In the genomic region with DNA sequence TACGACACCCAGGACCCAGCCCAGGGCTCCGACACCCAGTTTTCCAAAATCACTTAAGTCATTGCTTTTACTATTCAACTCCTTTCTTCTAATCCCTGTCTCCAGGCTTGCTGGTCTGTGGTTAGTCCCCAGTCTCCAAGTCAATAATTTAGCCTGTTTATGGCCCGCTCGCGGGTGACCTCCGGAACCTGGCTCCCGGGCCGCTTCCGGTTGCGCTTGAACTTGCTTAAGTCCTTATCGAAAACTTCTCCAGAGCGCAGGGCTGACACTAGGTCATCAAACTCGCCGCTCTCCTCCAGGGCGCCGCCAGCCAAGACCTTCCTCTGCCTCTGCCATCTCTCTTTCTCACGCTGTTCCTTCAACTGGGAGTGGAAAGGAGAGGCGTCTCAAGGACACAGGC, we compare ENCODE assay signal across 28 mouse cellular contexts. TPM values are rescaled to one million over a fixed set of nuclear protein-coding genes. Genes with fewer than 3 reads are reported as not detected.
DNase-seq lines count a peak whose midpoint lies in the region; ATAC-seq lines count a peak whose summit lies in the region.
"Had no signal": no experiment of that assay in that cellular context is flagged by ENCODE, and none has a peak within 500 bp of the region (broad histone marks: within the 10 kb centered on the region; RNA-seq: fewer than 3 reads in every experiment).

No protein-coding gene starts in this region.

- peaks cover 35% of the 10 kb centered on the region for H3K4me1 ChIP-seq in liver, embryonic 13.5 days (replicated peaks)
- H3K4me1 ChIP-seq: forebrain, embryonic 13.5 days; hindbrain, embryonic 10.5 days; hindbrain, embryonic 15.5 days; limb, embryonic 13.5 days; midbrain, embryonic 15.5 days; neural tube, embryonic 15.5 days had no signal

- 81% methylated on average over 18 of the region's 18 CpGs for WGBS in liver, embryonic 13.5 days (ENCODE audit: insufficient replicate concordance)

- no peaks in the 10 kb centered on the region for H3K9me3 ChIP-seq in liver, embryonic 13.5 days (replicated peaks)
- H3K9me3 ChIP-seq: forebrain, embryonic 13.5 days; hindbrain, embryonic 10.5 days; hindbrain, embryonic 15.5 days; limb, embryonic 13.5 days; liver, embryonic 15.5 days; midbrain, embryonic 10.5 days; midbrain, embryonic 15.5 days; neural tube, embryonic 15.5 days had no signal

- no peaks in the 10 kb centered on the region for H3K27me3 ChIP-seq in liver, embryonic 13.5 days
- H3K27me3 ChIP-seq: forebrain, embryonic 13.5 days; hindbrain, embryonic 15.5 days; limb, embryonic 13.5 days; liver, embryonic 15.5 days; midbrain, embryonic 15.5 days; neural tube, embryonic 15.5 days had no signal

- H3K36me3 ChIP-seq in liver, embryonic 13.5 days = peaks cover 30% of the 10 kb centered on the region
- H3K36me3 ChIP-seq: midbrain, embryonic 15.5 days; neural tube, embryonic 15.5 days had no signal

- peak; percentile 37 for DNase-seq in kidney, adult 11 months
- DNase-seq in kidney, adult 18-20 months = no peak
- no peak for DNase-seq in liver, embryonic 13.5 days
- DNase-seq in liver = no peak
- peak; percentile 68 for DNase-seq in kidney, postnatal 10 days
- DNase-seq in lung, postnatal 25 days (ENCODE audit: low spot score) = no peak
- DNase-seq in thymus, adult 18-20 months = no peak
- DNase-seq: adrenal gland, adult 2 months; adrenal gland, postnatal 36 days; cerebellum, adult 2 months; cerebellum, postnatal 25 days; gastrocnemius, postnatal 10 days; heart, postnatal 14 days; lung, embryonic 14.5 days; lung, postnatal 14 days; right cerebral cortex, postnatal 25 days; spleen, adult 18-20 months; thymus, postnatal 4 days had no signal

- 0 out of 2 replicates have a peak overlapping the region, but pooled peaks have one; percentile 11 for H3K9ac ChIP-seq in liver, embryonic 13.5 days
- H3K9ac ChIP-seq: forebrain, embryonic 13.5 days; hindbrain, embryonic 15.5 days; limb, embryonic 13.5 days; liver, embryonic 15.5 days; lung, embryonic 14.5 days; midbrain, embryonic 15.5 days; neural tube, embryonic 15.5 days had no signal

- H3K4me3 ChIP-seq in liver, embryonic 13.5 days (replicated peaks) = no peak overlapping the region
- H3K4me3 ChIP-seq: forebrain, embryonic 13.5 days; hindbrain, embryonic 10.5 days; hindbrain, embryonic 15.5 days; layer of hippocampus, adult 2 months; limb, embryonic 13.5 days; liver, embryonic 15.5 days; midbrain, embryonic 10.5 days; midbrain, embryonic 15.5 days; neural tube, embryonic 15.5 days had no signal

- peak overlapping the region; percentile 74; the same call in 1 of the 2 replicates for H3K27ac ChIP-seq in liver, embryonic 13.5 days
- H3K27ac ChIP-seq: forebrain, embryonic 13.5 days; hindbrain, embryonic 10.5 days; hindbrain, embryonic 15.5 days; layer of hippocampus, adult 2 months; limb, embryonic 13.5 days; midbrain, embryonic 10.5 days; midbrain, embryonic 15.5 days; neural tube, embryonic 15.5 days had no signal

- no peak for ATAC-seq in liver, embryonic 13.5 days (ENCODE audit: low read depth)
- ATAC-seq: CD4-positive, CD25-positive, alpha-beta regulatory T cell, adult 4 months; forebrain, embryonic 13.5 days; midbrain, embryonic 15.5 days had no signal

- no peak overlapping the region for H3K4me2 ChIP-seq in liver, embryonic 13.5 days
- H3K4me2 ChIP-seq: forebrain, embryonic 13.5 days; hindbrain, embryonic 15.5 days; limb, embryonic 13.5 days; liver, embryonic 15.5 days; lung, embryonic 14.5 days; midbrain, embryonic 15.5 days; neural tube, embryonic 15.5 days had no signal

RNA-seq across cellular contexts. Expression of a gene that starts 30.2 kb away (rescaled TPM):
- polyA plus RNA-seq in liver, embryonic 13.5 days (2015; fragmentation: Nextera tagmentation; extraction: Ambion mirVana) = 6.1 and 8.5 TPM in 2 replicates

Comparison
In these comparisons a context has a peak if more than half of its experiments do, and no peak if none do; other contexts are left out.
1. DNase-seq: peak in kidney, adult 11 months (single experiment) and kidney, postnatal 10 days (single experiment); none in kidney, adult 18-20 months (single experiment), liver, embryonic 13.5 days (single experiment), liver (single experiment), lung, postnatal 25 days (single experiment) and thymus, adult 18-20 months (0 of 2).